Mouse (Mus musculus): Measurements from ENCODE around the gene Pfkfb4. TPM values are rescaled to one million over a fixed set of nuclear protein-coding genes. Genes with fewer than 3 reads are reported as not detected.

Gene Pfkfb4
- polyA plus RNA-seq, 1 experiment: 32.0 TPM

DNA sequence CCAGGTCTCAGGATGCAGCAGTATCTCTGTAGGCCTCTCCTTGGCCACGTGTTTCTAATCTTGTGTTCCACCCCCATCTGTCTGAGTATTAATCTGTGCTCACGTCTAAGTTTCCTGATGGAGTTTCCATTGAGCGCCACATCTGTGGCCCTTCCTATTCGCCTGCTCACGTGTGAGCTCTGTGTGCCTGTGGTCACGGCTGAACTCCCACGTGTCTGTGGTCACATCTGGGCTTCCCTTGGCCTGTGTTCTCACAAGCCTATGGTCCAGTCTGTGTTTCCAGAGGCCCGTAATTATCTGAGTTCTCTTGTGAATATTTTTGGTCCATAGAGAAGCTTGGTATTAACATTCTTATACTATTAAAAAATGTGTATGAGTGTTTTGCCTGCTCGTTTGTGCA lies 15.1 kb upstream of the Pfkfb4 start:
- no peak for DNase-seq (ENCODE audit: low read depth)

DNA sequence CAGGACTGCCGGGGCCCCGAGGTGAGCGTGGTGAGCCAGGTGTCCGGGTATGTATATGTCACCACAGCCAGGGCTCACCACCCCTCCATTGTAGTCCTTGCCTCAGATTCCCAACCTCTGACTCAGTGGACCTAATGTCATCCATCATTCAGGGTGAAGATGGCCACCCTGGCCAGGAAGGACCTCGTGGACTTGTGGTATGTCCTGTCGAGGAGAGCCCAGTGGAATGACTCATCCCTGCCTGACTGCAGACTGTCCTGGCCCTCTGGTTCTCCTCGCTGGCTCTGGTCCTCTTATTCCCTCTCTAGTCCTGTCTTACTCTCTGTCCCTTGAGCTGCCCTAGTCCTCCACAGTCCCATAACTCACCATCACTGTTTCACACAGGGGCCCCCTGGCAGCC lies 13.6 kb upstream of the Pfkfb4 start:
- DNase-seq (ENCODE audit: low read depth): no peak
- TF ChIP-seq POLR2A (IDR thresholded peaks at IDR 0.05; ENCODE audit: borderline replicate concordance, extremely low read depth, insufficient read depth, insufficient read length, poor library complexity, severe bottlenecking): no peak
- no peak for TF ChIP-seq CTCF (IDR thresholded peaks at IDR 0.05; ENCODE audit: borderline replicate concordance, extremely low read depth, insufficient read depth, insufficient read length)

More for the DNA sequence above, 15.1 kb upstream of the Pfkfb4 start:
- no peak for TF ChIP-seq POLR2A (IDR thresholded peaks at IDR 0.05; ENCODE audit: borderline replicate concordance, extremely low read depth, insufficient read depth, insufficient read length, poor library complexity, severe bottlenecking)

GRCm38 (mm10) chr9:108982498-108982897 lies 9.1 kb upstream of the Pfkfb4 start:
- TF ChIP-seq POLR2A (IDR thresholded peaks at IDR 0.05; ENCODE audit: borderline replicate concordance, extremely low read depth, insufficient read depth, insufficient read length, poor library complexity, severe bottlenecking): no peak
- no peak for TF ChIP-seq CTCF (IDR thresholded peaks at IDR 0.05; ENCODE audit: borderline replicate concordance, extremely low read depth, insufficient read depth, insufficient read length)
- DNase-seq (ENCODE audit: low read depth): no peak

GRCm38 (mm10) chr9:108983209-108983608 lies 8.4 kb upstream of the Pfkfb4 start:
- TF ChIP-seq POLR2A (IDR thresholded peaks at IDR 0.05; ENCODE audit: borderline replicate concordance, extremely low read depth, insufficient read depth, insufficient read length, poor library complexity, severe bottlenecking) (no peak), CTCF (IDR thresholded peaks at IDR 0.05; ENCODE audit: borderline replicate concordance, extremely low read depth, insufficient read depth, insufficient read length) (no peak)

GRCm38 (mm10) chr9:108985710-108986109 lies 5.9 kb upstream of the Pfkfb4 start, which contains the start of gene Ucn2:
TSS of gene Ucn2 (plus strand) at chr9:108986010.
- TF ChIP-seq POLR2A (IDR thresholded peaks at IDR 0.05; ENCODE audit: borderline replicate concordance, extremely low read depth, insufficient read depth, insufficient read length, poor library complexity, severe bottlenecking) (no peak), CTCF (IDR thresholded peaks at IDR 0.05; ENCODE audit: borderline replicate concordance, extremely low read depth, insufficient read depth, insufficient read length) (no peak)
- DNase-seq (ENCODE audit: low read depth): no peak

More at GRCm38 (mm10) chr9:108983209-108983608, 8.4 kb upstream of the Pfkfb4 start:
- DNase-seq (ENCODE audit: low read depth): no peak

- TF ChIP-seq POLR2A (IDR thresholded peaks at IDR 0.05; ENCODE audit: borderline replicate concordance, extremely low read depth, insufficient read depth, insufficient read length, poor library complexity, severe bottlenecking) (no peak), CTCF (IDR thresholded peaks at IDR 0.05; ENCODE audit: borderline replicate concordance, extremely low read depth, insufficient read depth, insufficient read length) (no peak)
- peak; percentile 8 for DNase-seq (ENCODE audit: low read depth)
Observed at GRCm38 (mm10) chr9:108987704-108988350, 3.8 kb upstream of the Pfkfb4 start.

- TF ChIP-seq CTCF (IDR thresholded peaks at IDR 0.05; ENCODE audit: borderline replicate concordance, extremely low read depth, insufficient read depth, insufficient read length): no peak
- TF ChIP-seq POLR2A (IDR thresholded peaks at IDR 0.05; ENCODE audit: borderline replicate concordance, extremely low read depth, insufficient read depth, insufficient read length, poor library complexity, severe bottlenecking): no peak
Observed at GRCm38 (mm10) chr9:108989802-108990461, 1.6 kb upstream of the Pfkfb4 start.

GRCm38 (mm10) chr9:108990462-108990820 lies 1.1 kb upstream of the Pfkfb4 start:
- TF ChIP-seq POLR2A (IDR thresholded peaks at IDR 0.05; ENCODE audit: borderline replicate concordance, extremely low read depth, insufficient read depth, insufficient read length, poor library complexity, severe bottlenecking) (no peak), CTCF (IDR thresholded peaks at IDR 0.05; ENCODE audit: borderline replicate concordance, extremely low read depth, insufficient read depth, insufficient read length) (no peak)
- no peak for DNase-seq (ENCODE audit: low read depth)

More at GRCm38 (mm10) chr9:108989802-108990461, 1.6 kb upstream of the Pfkfb4 start:
- DNase-seq (ENCODE audit: low read depth): no peak

DNA sequence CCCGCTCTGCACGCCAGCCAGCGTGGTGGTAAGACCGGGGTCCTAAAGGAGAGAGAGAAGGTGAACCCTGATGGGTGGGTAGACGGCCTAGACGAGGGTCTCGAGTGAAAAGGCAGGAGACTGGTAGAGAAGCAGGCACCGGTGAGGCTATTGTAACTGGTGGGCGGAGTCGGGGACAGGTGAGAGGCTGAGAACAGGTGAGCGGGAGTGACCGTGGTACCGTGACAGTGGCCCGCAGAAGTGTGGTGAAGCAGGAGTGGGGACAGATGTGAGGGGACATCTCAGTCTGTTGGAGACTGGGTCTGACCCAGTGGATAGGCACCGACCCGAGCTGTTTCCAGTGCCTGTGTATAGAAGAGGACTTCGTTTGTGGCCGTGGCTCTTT lies 499 bp downstream of the Pfkfb4 start:
- TF ChIP-seq CTCF (IDR thresholded peaks at IDR 0.05; ENCODE audit: borderline replicate concordance, extremely low read depth, insufficient read depth, insufficient read length): no peak
- TF ChIP-seq POLR2A (IDR thresholded peaks at IDR 0.05; ENCODE audit: borderline replicate concordance, extremely low read depth, insufficient read depth, insufficient read length, poor library complexity, severe bottlenecking): no peak
- DNase-seq (ENCODE audit: low read depth): no peak

- no peak for DNase-seq (ENCODE audit: low read depth)
- TF ChIP-seq CTCF (IDR thresholded peaks at IDR 0.05; ENCODE audit: borderline replicate concordance, extremely low read depth, insufficient read depth, insufficient read length) (no peak), POLR2A (IDR thresholded peaks at IDR 0.05; ENCODE audit: borderline replicate concordance, extremely low read depth, insufficient read depth, insufficient read length, poor library complexity, severe bottlenecking) (no peak)
Observed at GRCm38 (mm10) chr9:108992620-108993361, 1.2 kb downstream of the Pfkfb4 start.

GRCm38 (mm10) chr9:108996411-108996810 lies 4.8 kb downstream of the Pfkfb4 start:
- no peak for TF ChIP-seq CTCF (IDR thresholded peaks at IDR 0.05; ENCODE audit: borderline replicate concordance, extremely low read depth, insufficient read depth, insufficient read length)
- no peak for TF ChIP-seq POLR2A (IDR thresholded peaks at IDR 0.05; ENCODE audit: borderline replicate concordance, extremely low read depth, insufficient read depth, insufficient read length, poor library complexity, severe bottlenecking)
- DNase-seq (ENCODE audit: low read depth): no peak

Measured in brain, embryonic 14.5 days (tissue).